Mouse (Mus musculus) MEL (cell line): Measurements from ENCODE around the gene Gnpda2.

ENCODE experiments used
- E2F4 ChIP-seq: IDR thresholded peaks from 2 replicates; pipeline ENCODE4 v1.6.1; 2011; ENCODE audit warnings: low read depth, low read length, improper control_type of control experiment, borderline replicate concordance
- ELF1 ChIP-seq: IDR thresholded peaks from 2 replicates; pipeline ENCODE4 v1.6.1; 2014; ENCODE audit warnings: low read depth, mild to moderate bottlenecking, inconsistent platforms, low read length, improper control_type of control experiment, moderate library complexity
- EP300 ChIP-seq, 2 experiments: IDR thresholded peaks; 2 replicates each; pipeline ENCODE4 v1.6.1; 2011; ENCODE audit warnings: improper control_type of control experiment in 2 of 2, low read length in 2 of 2, low read depth in 1 of 2, mild to moderate bottlenecking in 1 of 2
- ETS1 ChIP-seq: IDR thresholded peaks from 2 replicates; pipeline ENCODE4 v1.6.1; 2012; ENCODE audit warnings: low read depth, mild to moderate bottlenecking, inconsistent platforms, low read length, improper control_type of control experiment, moderate library complexity
- MYB ChIP-seq: IDR thresholded peaks from 2 replicates; pipeline ENCODE4 v1.6.1; 2011; ENCODE audit warnings: mild to moderate bottlenecking, low read depth, low read length, improper control_type of control experiment
- NELFE ChIP-seq: IDR thresholded peaks from 2 replicates; pipeline ENCODE4 v1.6.1; 2011; ENCODE audit warnings: low read depth, low read length, improper control_type of control experiment
- TAL1 ChIP-seq: IDR thresholded peaks from 2 replicates; pipeline ENCODE4 v1.6.1; 2012; ENCODE audit warnings: mild to moderate bottlenecking, inconsistent platforms, low read length, moderate library complexity, mixed read lengths

- no peak for TF ChIP-seq EP300 (IDR thresholded peaks at IDR 0.05; ENCODE audit: low read depth in 1 of 2, low read length in 2 of 2)
- no peak for TF ChIP-seq ETS1
- TF ChIP-seq E2F4 = no peak
- TF ChIP-seq NELFE = no peak
- TF ChIP-seq MYB = no peak
- TF ChIP-seq ELF1 = no peak
- TF ChIP-seq TAL1 = no peak
These were observed 34.7 kb downstream of the Gnpda2 start for GRCm38 (mm10) chr5:69557404-69557935.
